Mouse (Mus musculus): ENCODE results near the gene Kbtbd7. TPM values are rescaled to one million over a fixed set of nuclear protein-coding genes. Genes with fewer than 3 reads are reported as not detected.
"Not testable (repeated sequence)": the region's sequence is repeated elsewhere in the genome, so short reads cannot be mapped to it uniquely, and the experiment has no call there.

Gene Kbtbd7
- polyA plus RNA-seq, 1 experiment from 2014 or later = 9.2 TPM

DNA sequence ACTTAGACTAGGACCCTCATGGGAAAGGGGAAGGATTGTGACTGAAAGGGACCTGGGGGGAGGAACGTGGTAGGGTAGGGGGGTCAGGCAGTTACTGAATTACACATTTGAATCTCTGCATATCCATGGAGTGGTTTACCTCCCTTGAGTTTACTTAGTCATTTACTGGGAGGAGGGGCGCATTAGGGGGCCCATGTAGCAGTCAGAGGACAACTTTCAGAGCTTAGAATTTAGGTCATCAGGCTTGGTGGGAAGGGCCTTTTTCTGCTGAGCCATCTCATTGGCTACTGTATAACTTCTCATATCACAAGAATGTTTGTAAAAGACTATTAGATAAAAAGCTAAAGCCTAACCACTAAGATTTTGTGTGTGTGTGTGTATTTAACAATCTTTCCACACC is 15.6 kb upstream of the Kbtbd7 start:
- Histone ChIP-seq H3K27me3 (ENCODE audit: insufficient read depth, poor library complexity, severe bottlenecking) (no peaks in the 10 kb centered on the region), H3K4me1 (no peaks in the 10 kb centered on the region), H3K36me3 (peaks cover 23% of the 10 kb centered on the region; the same call in 1 of the 2 replicates), H3K9me3 (no peaks in the 10 kb centered on the region), H3K4me3 (no peak overlapping the region), H3K27ac (no peak overlapping the region)
- 75% methylated on average over 2 of the region's 2 CpGs for WGBS
- no peak for DNase-seq (ENCODE audit: low spot score)

DNA sequence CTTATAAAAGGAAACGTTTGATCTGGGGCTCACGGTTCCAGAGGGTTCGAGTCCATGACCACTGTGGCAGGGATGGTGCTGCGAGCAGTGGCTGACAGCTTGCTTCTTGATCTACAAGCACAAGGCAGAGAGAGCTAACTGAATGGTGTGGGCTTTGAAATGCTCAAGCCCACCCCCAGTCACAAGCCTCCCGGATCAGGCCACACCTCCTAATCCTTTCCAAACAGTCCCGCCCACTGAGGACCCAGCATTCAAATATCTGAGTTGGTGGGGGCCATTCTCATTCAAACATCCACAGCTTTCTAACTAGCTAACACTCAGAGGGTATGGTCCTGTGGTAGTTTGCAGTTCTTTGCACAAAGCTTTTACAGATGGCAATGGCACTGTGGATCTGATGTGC is 13.2 kb upstream of the Kbtbd7 start:
- no peaks in the 10 kb centered on the region for H3K9me3 ChIP-seq
- H3K4me1 ChIP-seq = no peaks in the 10 kb centered on the region
- H3K27ac ChIP-seq = no peak overlapping the region
- H3K4me3 ChIP-seq = no peak overlapping the region
- H3K27me3 ChIP-seq (ENCODE audit: insufficient read depth, poor library complexity, severe bottlenecking) = no peaks in the 10 kb centered on the region
- H3K36me3 ChIP-seq = peaks cover 22% of the 10 kb centered on the region
- WGBS = 85% methylated on average over 6 of the region's 6 CpGs
- no peak for DNase-seq (ENCODE audit: low spot score)

DNA sequence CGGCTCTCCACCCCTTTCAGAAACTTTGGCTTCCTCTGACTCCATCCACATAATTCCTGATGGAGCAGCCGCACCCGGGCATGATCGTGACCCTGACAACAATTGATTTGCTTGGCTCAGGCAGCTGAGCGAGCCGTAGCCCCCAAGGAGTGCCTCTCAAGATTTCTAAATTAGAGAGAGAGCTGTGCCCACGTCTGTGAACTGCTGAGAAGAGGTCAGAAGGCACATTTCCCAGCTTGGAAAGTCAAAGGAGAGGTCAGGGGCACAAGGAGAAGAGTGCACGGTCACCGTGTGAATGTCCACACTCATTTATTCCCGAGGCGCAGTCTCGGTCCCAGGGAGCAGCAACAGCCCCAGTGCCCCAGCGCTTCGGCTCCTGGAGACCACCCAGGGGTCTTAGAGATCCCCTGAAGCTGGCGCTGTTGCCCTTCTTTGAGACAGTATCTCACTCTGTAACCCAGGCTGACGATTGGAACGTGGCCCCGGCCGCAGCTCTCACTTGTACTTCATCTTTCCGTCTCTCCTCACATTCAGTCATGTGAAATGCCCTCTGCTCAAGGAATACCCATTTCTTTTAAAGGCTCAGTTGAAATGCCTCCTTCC is 6.1 kb upstream of the Kbtbd7 start:
- Histone ChIP-seq H3K27me3 (ENCODE audit: insufficient read depth, poor library complexity, severe bottlenecking) (no peaks in the 10 kb centered on the region), H3K27ac (no peak overlapping the region), H3K4me3 (no peak overlapping the region), H3K9me3 (no peaks in the 10 kb centered on the region), H3K36me3 (peaks cover 23% of the 10 kb centered on the region), H3K4me1 (no peaks in the 10 kb centered on the region; the same call in 1 of the 2 replicates)
- no peak for DNase-seq (ENCODE audit: low spot score)
- WGBS = 72% methylated on average over 20 of the region's 20 CpGs

- DNase-seq (ENCODE audit: low spot score); H3K4me1 ChIP-seq; H3K27me3 ChIP-seq (ENCODE audit: insufficient read depth, poor library complexity, severe bottlenecking); H3K9me3 ChIP-seq: not testable (repeated sequence)
- Histone ChIP-seq H3K4me3 (peak overlapping the region; percentile 57), H3K36me3 (peaks cover 12% of the 10 kb centered on the region), H3K27ac (peak overlapping the region; percentile 89)
- WGBS = 30% methylated on average over 16 of the region's 59 CpGs
Measured at GRCm38 (mm10) chr14:79426730-79427365, 537 bp downstream of the Kbtbd7 start.

GRCm38 (mm10) chr14:79434068-79434467 is 7.8 kb downstream of the Kbtbd7 start:
- Histone ChIP-seq H3K36me3 (no peaks in the 10 kb centered on the region), H3K4me1 (no peaks in the 10 kb centered on the region), H3K9me3 (no peaks in the 10 kb centered on the region), H3K27me3 (ENCODE audit: insufficient read depth, poor library complexity, severe bottlenecking) (no peaks in the 10 kb centered on the region), H3K27ac (no peak overlapping the region), H3K4me3 (no peak overlapping the region)
- DNase-seq (ENCODE audit: low spot score) = no peak
- WGBS = 76% methylated on average over 1 of the region's 1 CpGs

- Histone ChIP-seq H3K4me3 (no peak overlapping the region), H3K9me3 (no peaks in the 10 kb centered on the region; the same call in 1 of the 2 replicates), H3K36me3 (no peaks in the 10 kb centered on the region), H3K27ac (no peak overlapping the region), H3K4me1 (no peaks in the 10 kb centered on the region), H3K27me3 (ENCODE audit: insufficient read depth, poor library complexity, severe bottlenecking) (no peaks in the 10 kb centered on the region)
- WGBS = 83% methylated on average over 2 of the region's 2 CpGs
- DNase-seq (ENCODE audit: low spot score) = no peak
Measured at GRCm38 (mm10) chr14:79440655-79441054, 14.3 kb downstream of the Kbtbd7 start.

DNA sequence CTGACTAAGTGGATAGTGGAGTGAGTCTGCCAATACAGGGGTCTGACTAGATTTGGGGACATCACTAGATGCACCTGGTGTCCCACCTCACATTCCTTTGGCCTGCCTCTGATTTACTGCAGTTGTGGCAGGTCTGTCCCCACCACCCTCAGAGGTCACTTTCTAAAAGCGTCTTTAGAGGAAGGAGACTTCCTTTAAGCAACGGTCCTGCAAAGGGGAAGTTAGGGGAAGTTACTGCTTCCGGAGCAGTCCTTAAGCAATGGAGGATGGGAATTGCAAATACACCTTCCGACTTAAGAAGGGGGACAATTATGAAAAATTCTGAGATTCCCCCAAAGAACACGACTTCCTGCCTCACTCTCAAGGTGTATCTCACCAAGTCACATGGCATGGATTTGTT is 15.1 kb downstream of the Kbtbd7 start:
- no peak for DNase-seq (ENCODE audit: low spot score)
- no peaks in the 10 kb centered on the region for H3K4me1 ChIP-seq
- H3K36me3 ChIP-seq = no peaks in the 10 kb centered on the region
- no peaks in the 10 kb centered on the region for H3K27me3 ChIP-seq (ENCODE audit: insufficient read depth, poor library complexity, severe bottlenecking)
- H3K4me3 ChIP-seq = no peak overlapping the region
- WGBS = 74% methylated on average over 5 of the region's 5 CpGs
- no peaks in the 10 kb centered on the region; the same call in 1 of the 2 replicates for H3K9me3 ChIP-seq
- no peak overlapping the region for H3K27ac ChIP-seq

- Histone ChIP-seq H3K27ac (no peak overlapping the region), H3K4me1 (no peaks in the 10 kb centered on the region), H3K9me3 (no peaks in the 10 kb centered on the region; the same call in 1 of the 2 replicates), H3K36me3 (no peaks in the 10 kb centered on the region), H3K4me3 (no peak overlapping the region), H3K27me3 (ENCODE audit: insufficient read depth, poor library complexity, severe bottlenecking) (no peaks in the 10 kb centered on the region)
- no peak for DNase-seq (ENCODE audit: low spot score)
- WGBS = 84% methylated on average over 9 of the region's 9 CpGs
Measured at GRCm38 (mm10) chr14:79444601-79445000, 18.3 kb downstream of the Kbtbd7 start.

- no peak for DNase-seq (ENCODE audit: low spot score)
- 75% methylated on average over 16 of the region's 16 CpGs for WGBS
- no peaks in the 10 kb centered on the region for H3K9me3 ChIP-seq
- H3K4me3 ChIP-seq = no peak overlapping the region
- no peak overlapping the region for H3K27ac ChIP-seq
- no peaks in the 10 kb centered on the region for H3K36me3 ChIP-seq
- no peaks in the 10 kb centered on the region for H3K27me3 ChIP-seq (ENCODE audit: insufficient read depth, poor library complexity, severe bottlenecking)
- no peaks in the 10 kb centered on the region for H3K4me1 ChIP-seq
Measured at GRCm38 (mm10) chr14:79445055-79445620, 18.8 kb downstream of the Kbtbd7 start.

GRCm38 (mm10) chr14:79451681-79452590 is 25.6 kb downstream of the Kbtbd7 start, which contains the start of gene Kbtbd6:
TSS of gene Kbtbd6 (plus strand) at chr14:79451835.
- WGBS = 10% methylated on average over 40 of the region's 89 CpGs
- Histone ChIP-seq H3K4me3 (peak within 1 kb of the TSS; percentile 64), H3K27ac (peak within 1 kb of the TSS; percentile 89)
- peak; percentile 97 for DNase-seq (ENCODE audit: low spot score)
- H3K27me3 ChIP-seq (ENCODE audit: insufficient read depth, poor library complexity, severe bottlenecking); H3K36me3 ChIP-seq; H3K4me1 ChIP-seq; H3K9me3 ChIP-seq: not testable (repeated sequence)

GRCm38 (mm10) chr14:79452591-79452934 is 26.3 kb downstream of the Kbtbd7 start:
- 92% methylated on average over 9 of the region's 10 CpGs for WGBS
- H3K4me1 ChIP-seq = not testable (repeated sequence)

GRCm38 (mm10) chr14:79460401-79460800 is 34.1 kb downstream of the Kbtbd7 start:
- no peaks in the 10 kb centered on the region for H3K27me3 ChIP-seq (ENCODE audit: insufficient read depth, poor library complexity, severe bottlenecking)
- no peak overlapping the region for H3K27ac ChIP-seq
- no peak overlapping the region for H3K4me3 ChIP-seq
- WGBS = 83% methylated on average over 1 of the region's 1 CpGs
- no peak for DNase-seq (ENCODE audit: low spot score)
- no peaks in the 10 kb centered on the region for H3K4me1 ChIP-seq
- no peaks in the 10 kb centered on the region for H3K9me3 ChIP-seq
- H3K36me3 ChIP-seq = peaks cover 45% of the 10 kb centered on the region

More at GRCm38 (mm10) chr14:79452591-79452934, 26.3 kb downstream of the Kbtbd7 start:
- not testable (repeated sequence) for H3K4me3 ChIP-seq; H3K36me3 ChIP-seq; H3K27me3 ChIP-seq (ENCODE audit: insufficient read depth, poor library complexity, severe bottlenecking); DNase-seq (ENCODE audit: low spot score); H3K9me3 ChIP-seq; H3K27ac ChIP-seq

DNA sequence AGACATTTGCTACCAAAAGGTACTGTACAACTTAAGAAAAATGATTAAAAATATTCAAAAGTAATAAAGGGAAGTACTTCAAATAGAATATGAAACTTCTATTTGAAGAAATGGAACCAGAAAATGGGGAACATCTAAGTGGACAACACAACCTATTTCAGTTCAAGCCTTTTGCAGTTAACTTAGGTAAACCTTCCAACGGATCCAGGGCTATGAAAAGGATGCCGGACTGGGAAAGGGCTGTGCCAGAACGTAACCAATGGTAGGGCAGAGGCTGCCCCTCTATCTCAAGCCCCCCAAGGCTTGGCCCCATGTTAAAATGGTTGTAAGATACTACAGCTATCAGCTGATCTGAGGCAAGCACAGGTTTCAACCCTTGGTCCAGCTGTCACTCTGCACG is 34.7 kb downstream of the Kbtbd7 start:
- no peak for DNase-seq (ENCODE audit: low spot score)
- no peaks in the 10 kb centered on the region for H3K4me1 ChIP-seq
- H3K27me3 ChIP-seq (ENCODE audit: insufficient read depth, poor library complexity, severe bottlenecking) = no peaks in the 10 kb centered on the region
- H3K36me3 ChIP-seq = peaks cover 51% of the 10 kb centered on the region
- H3K4me3 ChIP-seq = no peak overlapping the region
- H3K9me3 ChIP-seq = no peaks in the 10 kb centered on the region
- no peak overlapping the region for H3K27ac ChIP-seq
- 90% methylated on average over 4 of the region's 4 CpGs for WGBS
